Mouse (Mus musculus) testis, postnatal 10 days (tissue): ENCODE results near the gene Slc26a1.
"Not testable (repeated sequence)": the region's sequence is repeated elsewhere in the genome, so short reads cannot be mapped to it uniquely, and the experiment has no call there.

ENCODE experiments used
- DNase-seq: peaks from one replicate; pipeline ENCODE4 v3.0.0; 2021; ENCODE audit warnings: low spot score

Gene Slc26a1

GRCm38 (mm10) chr5:108655891-108656650, 19.3 kb downstream of the Slc26a1 start:
- DNase-seq, result peak; percentile 36

- DNase-seq, result peak; percentile 27
Measured at GRCm38 (mm10) chr5:108655381-108655780, 20.0 kb downstream of the Slc26a1 start.

- peak; percentile 30 for DNase-seq
Measured at GRCm38 (mm10) chr5:108654444-108654990, 20.9 kb downstream of the Slc26a1 start.

- peak; percentile 39 for DNase-seq
Measured at GRCm38 (mm10) chr5:108653341-108653740, 22.0 kb downstream of the Slc26a1 start.

GRCm38 (mm10) chr5:108651823-108652222, 23.5 kb downstream of the Slc26a1 start:
- peak; percentile 49 for DNase-seq

- no peak for DNase-seq
Measured at GRCm38 (mm10) chr5:108651136-108651720, 24.1 kb downstream of the Slc26a1 start.

GRCm38 (mm10) chr5:108650341-108650740, 25.0 kb downstream of the Slc26a1 start:
- no peak for DNase-seq

GRCm38 (mm10) chr5:108648937-108649576, 26.3 kb downstream of the Slc26a1 start:
- peak; percentile 38 for DNase-seq

GRCm38 (mm10) chr5:108647820-108648465, 27.4 kb downstream of the Slc26a1 start:
- DNase-seq, result no peak

GRCm38 (mm10) chr5:108647311-108647710, 28.1 kb downstream of the Slc26a1 start:
- DNase-seq, result no peak

- DNase-seq, result no peak
Measured at GRCm38 (mm10) chr5:108646343-108646660, 29.1 kb downstream of the Slc26a1 start.

- no peak for DNase-seq
Measured at GRCm38 (mm10) chr5:108645651-108646342, 29.6 kb downstream of the Slc26a1 start.

- DNase-seq, result no peak
Measured at GRCm38 (mm10) chr5:108643674-108644073, 31.7 kb downstream of the Slc26a1 start.

GRCm38 (mm10) chr5:108636172-108636571, 39.2 kb downstream of the Slc26a1 start:
- DNase-seq, result no peak

- DNase-seq, result not testable (repeated sequence)
Measured at GRCm38 (mm10) chr5:108634088-108634487, 41.3 kb downstream of the Slc26a1 start.

- no peak for DNase-seq
Measured at GRCm38 (mm10) chr5:108633676-108634075, 41.7 kb downstream of the Slc26a1 start.

- peak; percentile 91 for DNase-seq
Measured at GRCm38 (mm10) chr5:108629634-108630483, 45.5 kb downstream of the Slc26a1 start, which contains the start of the genes Gak and Tmem175. Gene Gak (minus strand): TSS chr5:108629755. Gene Tmem175 (plus strand): TSS chr5:108629770.

GRCm38 (mm10) chr5:108628891-108629633, 46.3 kb downstream of the Slc26a1 start:
- no peak for DNase-seq

- no peak for DNase-seq
Measured at GRCm38 (mm10) chr5:108626050-108626660, 49.2 kb downstream of the Slc26a1 start.

GRCm38 (mm10) chr5:108621870-108622269, 53.5 kb downstream of the Slc26a1 start:
- DNase-seq, result no peak
